Mouse (Mus musculus) hindbrain, embryonic 11.5 days (tissue): ENCODE measurements around the gene Pml. TPM values are rescaled to one million over a fixed set of nuclear protein-coding genes. Genes with fewer than 3 reads are reported as not detected.
A peak's percentile ranks its signal among the peaks of the same experiment; 100 is the strongest.
"Not testable (repeated sequence)": the region's sequence is repeated elsewhere in the genome, so short reads cannot be mapped to it uniquely, and the experiment has no call there.

Source experiments
- ATAC-seq: fragments of 200-750 bp; cut with Nextera tagmentation; 2 replicates; pipeline ENCODE4 v1.8.0; 2017; ENCODE audit warnings: mild to moderate bottlenecking, moderate TSS enrichment, moderate library complexity; ENCODE audit not compliant: low FRiP score
- DNase-seq: peaks from one replicate; pipeline ENCODE4 v3.0.0-alpha.2; 2015; ENCODE audit warnings: low spot score
- H3K27ac ChIP-seq: fragments of 300-500 bp; sonication (generic); 2 replicates; pipeline ENCODE4 v1.5.1; 2014; ENCODE audit warnings: mild to moderate bottlenecking, low read depth, low read length
- H3K27me3 ChIP-seq: fragments of 300-500 bp; sonication (generic); 2 replicates; pipeline ENCODE4 v1.6.1; 2014; ENCODE audit warnings: mild to moderate bottlenecking, low read length, moderate library complexity, mixed read lengths; ENCODE audit not compliant: control insufficient read depth, insufficient read depth
- H3K36me3 ChIP-seq: fragments of 300-500 bp; sonication (generic); 2 replicates; pipeline ENCODE4 v1.6.1; 2014; ENCODE audit warnings: mild to moderate bottlenecking, low read length, moderate library complexity, mixed read lengths; ENCODE audit not compliant: control insufficient read depth, insufficient read depth
- H3K4me1 ChIP-seq: fragments of 300-500 bp; sonication (generic); replicated peaks from 2 replicates; pipeline ENCODE4 v1.6.1; 2014; ENCODE audit warnings: low read length, mixed read lengths; ENCODE audit not compliant: control insufficient read depth, insufficient read depth
- H3K4me2 ChIP-seq: fragments of 300-500 bp; sonication (generic); replicated peaks from 2 replicates; pipeline ENCODE4 v1.6.1; 2014; ENCODE audit warnings: mild to moderate bottlenecking, low read depth, low read length
- H3K4me3 ChIP-seq: fragments of 300-500 bp; sonication (generic); 2 replicates; pipeline ENCODE4 v1.5.1; 2014; ENCODE audit warnings: low read depth, low read length
- H3K9ac ChIP-seq: fragments of 300-500 bp; sonication (generic); 2 replicates; pipeline ENCODE4 v1.6.1; 2014; ENCODE audit warnings: low read depth, low read length
- H3K9me3 ChIP-seq: fragments of 300-500 bp; sonication (generic); 2 replicates; pipeline ENCODE4 v1.6.1; 2016; ENCODE audit warnings: low read length; ENCODE audit not compliant: control insufficient read depth
- WGBS: fragments of 180-500 bp; shearing (Covaris S2); extraction: QIAGEN DNeasy Blood & Tissue Kit; methylation state at CpG from one replicate; pipeline ENCODE4 v1.1.7; 2014; 5-methylcytosine and 5-hydroxymethylcytosine counted together
- polyA plus RNA-seq: library from polyadenylated mRNA; unstranded; fragments of >200 nt; fragmentation: Nextera tagmentation; extraction: Ambion mirVana; gene quantifications from 2 replicates; pipeline ENCODE4 v1.2.1, GENCODE M21; 2014

Gene Pml
- polyA plus RNA-seq, 1 experiment from 2014 or later: 8.3 TPM

GRCm38 (mm10) chr9:58266571-58267011 is 17.0 kb upstream of the Pml start:
- Histone ChIP-seq H3K4me2 (no peak overlapping the region), H3K36me3 (0 out of 2 replicates have a peak, but pooled peaks cover 3% of the 10 kb centered on the region), H3K27ac (no peak overlapping the region), H3K9ac (no peak overlapping the region), H3K9me3 (no peaks in the 10 kb centered on the region), H3K4me3 (no peak overlapping the region), H3K4me1 (no peaks in the 10 kb centered on the region), H3K27me3 (no peaks in the 10 kb centered on the region)
- DNase-seq: no peak
- WGBS: 47% methylated on average over 4 of the region's 4 CpGs
- ATAC-seq: no peak

GRCm38 (mm10) chr9:58265368-58265767 is 15.8 kb upstream of the Pml start:
- Histone ChIP-seq H3K27ac (no peak overlapping the region), H3K36me3 (0 out of 2 replicates have a peak, but pooled peaks cover 3% of the 10 kb centered on the region), H3K4me3 (no peak overlapping the region), H3K27me3 (no peaks in the 10 kb centered on the region), H3K9ac (no peak overlapping the region), H3K9me3 (no peaks in the 10 kb centered on the region), H3K4me2 (no peak overlapping the region), H3K4me1 (no peaks in the 10 kb centered on the region)
- 83% methylated on average over 3 of the region's 3 CpGs for WGBS
- no peak for DNase-seq
- ATAC-seq: no peak

- ATAC-seq (no peak), DNase-seq (no peak)
- H3K9me3 ChIP-seq: no peaks in the 10 kb centered on the region
These were observed 12.9 kb upstream of the Pml start for GRCm38 (mm10) chr9:58262507-58262906.

GRCm38 (mm10) chr9:58255704-58256685 is 6.4 kb upstream of the Pml start:
- no peak overlapping the region for H3K4me3 ChIP-seq
- no peaks in the 10 kb centered on the region for H3K36me3 ChIP-seq
- H3K9me3 ChIP-seq: no peaks in the 10 kb centered on the region
- no peaks in the 10 kb centered on the region for H3K27me3 ChIP-seq
- H3K4me2 ChIP-seq: no peak overlapping the region
- no peaks in the 10 kb centered on the region for H3K4me1 ChIP-seq
- no peak overlapping the region for H3K27ac ChIP-seq
- ATAC-seq (no peak), DNase-seq (no peak)
- no peak overlapping the region for H3K9ac ChIP-seq
- 92% methylated on average over 10 of the region's 10 CpGs for WGBS

More at GRCm38 (mm10) chr9:58262507-58262906, 12.9 kb upstream of the Pml start:
- Histone ChIP-seq H3K27me3 (no peaks in the 10 kb centered on the region), H3K4me3 (no peak overlapping the region), H3K4me2 (no peak overlapping the region), H3K36me3 (0 out of 2 replicates have a peak, but pooled peaks cover 3% of the 10 kb centered on the region), H3K4me1 (no peaks in the 10 kb centered on the region), H3K9ac (no peak overlapping the region), H3K27ac (no peak overlapping the region)
- WGBS: 91% methylated on average over 5 of the region's 5 CpGs

- Histone ChIP-seq H3K27ac (no peak overlapping the region), H3K4me1 (no peaks in the 10 kb centered on the region), H3K9ac (no peak overlapping the region), H3K27me3 (no peaks in the 10 kb centered on the region), H3K4me2 (no peak overlapping the region), H3K36me3 (no peaks in the 10 kb centered on the region), H3K9me3 (no peaks in the 10 kb centered on the region), H3K4me3 (no peak overlapping the region)
- WGBS: 45% methylated on average over 2 of the region's 2 CpGs
- ATAC-seq: no peak
- DNase-seq: no peak
These were observed 5.5 kb upstream of the Pml start for GRCm38 (mm10) chr9:58255105-58255504.

GRCm38 (mm10) chr9:58253805-58254122 is 4.2 kb upstream of the Pml start:
- peak overlapping the region; percentile 71 for H3K4me3 ChIP-seq
- not testable (repeated sequence) for ATAC-seq, DNase-seq, H3K27ac ChIP-seq, H3K9me3 ChIP-seq, H3K27me3 ChIP-seq, H3K4me1 ChIP-seq, H3K36me3 ChIP-seq
- 70% methylated on average over 5 of the region's 5 CpGs for WGBS
- peak overlapping the region; percentile 75 for H3K4me2 ChIP-seq
- H3K9ac ChIP-seq: peak overlapping the region; percentile 78

- Histone ChIP-seq H3K4me1 (no peaks in the 10 kb centered on the region), H3K4me2 (peak within 1 kb of the TSS; percentile 75), H3K9ac (peak within 1 kb of the TSS; percentile 78), H3K27ac (peak within 1 kb of the TSS; percentile 39; the same call in 1 of the 2 replicates), H3K36me3 (no peaks in the 10 kb centered on the region), H3K9me3 (no peaks in the 10 kb centered on the region), H3K27me3 (no peaks in the 10 kb centered on the region), H3K4me3 (peak within 1 kb of the TSS; percentile 71)
- WGBS: 2% methylated on average over 31 of the region's 31 CpGs
- ATAC-seq: peak; percentile 96
- peak; percentile 94 for DNase-seq
These were observed 3.6 kb upstream of the Pml start, which contains the start of gene Stoml1 for GRCm38 (mm10) chr9:58253033-58253804. Gene Stoml1, plus strand, starts transcription at chr9:58253164.

- not testable (repeated sequence) for DNase-seq, ATAC-seq, H3K4me1 ChIP-seq, H3K27ac ChIP-seq, H3K4me3 ChIP-seq, H3K9me3 ChIP-seq, H3K4me2 ChIP-seq, H3K9ac ChIP-seq, H3K36me3 ChIP-seq, H3K27me3 ChIP-seq
- 90% methylated on average over 1 of the region's 1 CpGs for WGBS
These were observed 1.1 kb upstream of the Pml start for GRCm38 (mm10) chr9:58250730-58251129.
